Mouse (Mus musculus) large intestine, adult 2 months (tissue): ENCODE measurements around the gene Whrn. TPM values are rescaled to one million over a fixed set of nuclear protein-coding genes. Genes with fewer than 3 reads are reported as not detected.

Experiments
- polyA plus RNA-seq: library from polyadenylated mRNA; depleted of rRNA; stranded (reverse); fragments of >200 nt; gene quantifications from 2 replicates; pipeline ENCODE4 v1.2.3, GENCODE M21; 2012; rRNA removed

The Whrn gene
- polyA plus RNA-seq, 1 experiment = 11.0 TPM

Other genes with a start within 250 kb of the Whrn start
- 3.2 and 4.3 TPM in 2 replicates for gene Orm1, start 151.4 kb downstream of the Whrn start, polyA plus RNA-seq
- 0.11 TPM in 1 of 2 replicates, not detected in the other for gene Orm3, start 139.8 kb downstream of the Whrn start, polyA plus RNA-seq
- gene Orm2, start 133.5 kb downstream of the Whrn start, polyA plus RNA-seq = 0.15 and 0.21 TPM in 2 replicates
- gene Akna, start 92.6 kb downstream of the Whrn start, polyA plus RNA-seq = 7.6 and 8.7 TPM in 2 replicates
- gene Atp6v1g1, start 48.8 kb upstream of the Whrn start, polyA plus RNA-seq = 37.2 and 39.9 TPM in 2 replicates
- gene Tmem268, start 62.8 kb upstream of the Whrn start, polyA plus RNA-seq = 12.7 and 14.8 TPM in 2 replicates
- not detected in 2 replicates for gene Gm11213, start 109.3 kb upstream of the Whrn start, polyA plus RNA-seq
- not detected in 2 replicates for gene Tex48, start 126.4 kb upstream of the Whrn start, polyA plus RNA-seq
- not detected in 2 replicates for gene Gm11214, start 167.4 kb upstream of the Whrn start, polyA plus RNA-seq
- gene Tnfsf15, start 249.1 kb upstream of the Whrn start, polyA plus RNA-seq = 0.17 and 0.27 TPM in 2 replicates